Mouse (Mus musculus): Measurements from ENCODE around the gene Gm21887.
"Not testable (repeated sequence)": the region's sequence is repeated elsewhere in the genome, so short reads cannot be mapped to it uniquely, and the experiment has no call there.

Gene Gm21887

GRCm38 (mm10) chrX:169997854-169998456 lies 11.5 kb upstream of the Gm21887 start:
- DNase-seq (ENCODE audit: low spot score in 2 of 2), result peak; percentile 100

- DNase-seq (ENCODE audit: low spot score in 2 of 2), result not testable (repeated sequence)
Measured at GRCm38 (mm10) chrX:169998559-169999219, 10.8 kb upstream of the Gm21887 start.

- DNase-seq (ENCODE audit: low spot score in 2 of 2), result peak in 1 of 2 experiments; percentile 83
Measured at GRCm38 (mm10) chrX:169999226-169999883, 10.1 kb upstream of the Gm21887 start.

GRCm38 (mm10) chrX:169999912-170000641 lies 9.4 kb upstream of the Gm21887 start:
- not testable (repeated sequence) for DNase-seq (ENCODE audit: low spot score in 2 of 2)

- DNase-seq (ENCODE audit: low spot score in 2 of 2), result not testable (repeated sequence)
Measured at GRCm38 (mm10) chrX:170000642-170001387, 8.6 kb upstream of the Gm21887 start.

- not testable (repeated sequence) for DNase-seq (ENCODE audit: low spot score in 2 of 2)
Measured at GRCm38 (mm10) chrX:170001388-170001695, 8.1 kb upstream of the Gm21887 start.

- DNase-seq (ENCODE audit: low spot score in 2 of 2), result peak in 1 of 2 experiments; percentile 76
Measured at GRCm38 (mm10) chrX:170002510-170003197, 6.8 kb upstream of the Gm21887 start.

- not testable (repeated sequence) for DNase-seq (ENCODE audit: low spot score in 2 of 2)
Measured at GRCm38 (mm10) chrX:170003536-170003935, 5.9 kb upstream of the Gm21887 start.

- not testable (repeated sequence) for DNase-seq (ENCODE audit: low spot score in 2 of 2)
Measured at GRCm38 (mm10) chrX:170004236-170004635, 5.2 kb upstream of the Gm21887 start.

- not testable (repeated sequence) for DNase-seq (ENCODE audit: low spot score in 2 of 2)
Measured at GRCm38 (mm10) chrX:170004793-170005192, 4.7 kb upstream of the Gm21887 start.

- DNase-seq (ENCODE audit: low spot score in 2 of 2), result peak in 1 of 2 experiments; percentile 73
Measured at GRCm38 (mm10) chrX:170005194-170005593, 4.3 kb upstream of the Gm21887 start.

- not testable (repeated sequence) for DNase-seq (ENCODE audit: low spot score in 2 of 2)
Measured at GRCm38 (mm10) chrX:170005695-170006297, 3.7 kb upstream of the Gm21887 start.

GRCm38 (mm10) chrX:170006694-170007247 lies 2.7 kb upstream of the Gm21887 start:
- DNase-seq (ENCODE audit: low spot score in 2 of 2), result not testable (repeated sequence)

- DNase-seq (ENCODE audit: low spot score in 2 of 2), result not testable (repeated sequence)
Measured at GRCm38 (mm10) chrX:170007375-170008178, 1.9 kb upstream of the Gm21887 start.

GRCm38 (mm10) chrX:170008179-170008467 lies 1.3 kb upstream of the Gm21887 start:
- DNase-seq (ENCODE audit: low spot score in 2 of 2), result not testable (repeated sequence)

- DNase-seq (ENCODE audit: low spot score in 2 of 2), result not testable (repeated sequence)
Measured at GRCm38 (mm10) chrX:170008584-170008983, 875 bp upstream of the Gm21887 start.

GRCm38 (mm10) chrX:170009801-170010221 lies 352 bp downstream of the Gm21887 start:
- DNase-seq (ENCODE audit: low spot score in 2 of 2), result peak; percentile 100

- peak in 1 of 2 experiments; percentile 74 for DNase-seq (ENCODE audit: low spot score in 2 of 2)
Measured at GRCm38 (mm10) chrX:170010581-170011528, 1.4 kb downstream of the Gm21887 start.
